Mouse (Mus musculus) lung, postnatal 0 days (tissue): ENCODE measurements around the gene Mmp17.

Experiments
- CTCF ChIP-seq: IDR thresholded peaks from 2 replicates; pipeline ENCODE4 v1.5.1; 2016; ENCODE audit warnings: antibody characterized with exemption, mild to moderate bottlenecking
- EP300 ChIP-seq: IDR thresholded peaks from 2 replicates; pipeline ENCODE4 v1.6.1; 2016; ENCODE audit warnings: antibody characterized with exemption, mild to moderate bottlenecking, control low read depth

DNA sequence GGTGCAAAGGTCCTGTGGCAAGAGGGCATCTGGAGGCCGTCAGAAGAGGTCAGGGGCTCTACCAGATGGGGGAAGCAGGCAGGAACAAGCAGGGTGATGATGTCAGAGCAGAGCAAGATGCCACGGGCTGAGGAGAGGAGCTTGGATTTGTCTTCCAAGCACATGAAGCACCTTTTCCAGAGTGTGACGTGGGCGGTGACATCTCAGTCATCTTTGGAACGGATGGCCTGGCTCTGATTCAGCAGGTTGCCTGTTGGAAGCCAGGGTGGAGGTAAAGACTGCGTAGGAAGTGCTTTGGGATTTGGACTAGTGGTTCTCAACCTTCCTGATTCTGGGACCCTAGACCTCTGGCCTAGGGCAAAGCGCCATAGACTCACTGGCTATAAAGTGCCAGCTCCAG, 3.0 kb upstream of the Mmp17 start:
- TF ChIP-seq CTCF (no peak), EP300 (no peak)
